Mouse (Mus musculus): ENCODE results near the gene Tenm4.

DNA sequence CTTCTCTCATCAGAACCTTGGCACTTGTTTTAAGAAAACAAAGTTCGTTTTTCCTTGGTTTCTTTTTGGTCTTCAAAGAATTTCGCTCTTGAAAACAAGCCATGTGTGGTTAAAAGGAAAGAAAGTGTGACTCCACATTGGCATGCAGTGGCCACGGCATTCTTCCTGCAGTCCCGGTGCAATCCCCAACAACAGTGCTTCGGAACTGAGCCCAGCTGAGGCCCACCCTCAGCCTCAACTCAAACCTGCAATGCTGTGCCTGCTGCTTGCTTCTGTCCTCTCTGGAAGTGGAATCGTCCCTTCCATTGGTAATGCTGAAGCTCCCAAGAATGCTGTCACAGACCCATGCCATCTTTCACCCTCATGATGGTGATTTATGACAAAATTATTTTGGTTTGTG lies 88.6 kb downstream of the Tenm4 start:
- TF ChIP-seq CTCF (IDR thresholded peaks at IDR 0.05; ENCODE audit: low read depth) (no peak), EP300 (IDR thresholded peaks at IDR 0.05; ENCODE audit: low read depth) (no peak)

All from liver, postnatal 0 days (tissue).